Mouse (Mus musculus): ENCODE measurements at regions not wholly inside any gene's neighbourhood (a gene's known extent, or its start where the extent isn't known, plus 50 kb on each side); places are given as distances from the start of the nearest gene placed in this dataset.

DNA sequence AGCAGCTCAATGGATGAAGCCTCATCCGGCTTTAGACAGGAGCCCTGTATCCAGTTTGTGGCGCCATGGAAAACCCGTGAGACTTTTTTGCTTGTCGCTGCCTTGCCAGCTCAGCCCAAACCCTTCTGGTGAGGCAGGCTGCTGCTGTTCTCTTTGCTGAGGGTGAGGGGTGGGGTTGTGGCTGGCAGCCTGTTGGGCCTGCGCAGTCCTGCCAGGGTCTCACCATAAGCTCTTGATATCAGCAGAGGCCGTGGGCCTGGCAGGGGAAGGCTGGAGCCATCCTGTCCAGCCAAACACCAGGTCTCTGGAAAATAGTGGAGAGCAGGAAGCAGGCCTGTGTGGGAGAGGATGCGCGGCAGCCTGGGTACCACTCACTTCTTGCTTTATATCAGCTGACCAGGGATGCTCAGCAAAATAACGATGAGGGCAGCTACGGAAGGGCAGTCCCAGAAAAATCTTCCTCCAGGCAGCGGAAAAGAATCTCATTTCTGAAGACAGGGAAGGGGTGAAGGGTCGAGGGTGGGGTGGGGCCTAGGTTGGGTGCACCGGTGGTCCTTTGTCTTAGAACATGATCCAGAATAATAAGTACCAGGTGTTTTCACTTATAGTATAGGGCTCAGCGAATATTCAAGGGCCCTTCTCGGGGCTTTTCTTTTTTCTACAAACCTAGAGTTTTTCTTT lies 73.4 kb upstream of the Medag start:
- no peak for DNase-seq (ENCODE audit: low read depth, low spot score)

DNA sequence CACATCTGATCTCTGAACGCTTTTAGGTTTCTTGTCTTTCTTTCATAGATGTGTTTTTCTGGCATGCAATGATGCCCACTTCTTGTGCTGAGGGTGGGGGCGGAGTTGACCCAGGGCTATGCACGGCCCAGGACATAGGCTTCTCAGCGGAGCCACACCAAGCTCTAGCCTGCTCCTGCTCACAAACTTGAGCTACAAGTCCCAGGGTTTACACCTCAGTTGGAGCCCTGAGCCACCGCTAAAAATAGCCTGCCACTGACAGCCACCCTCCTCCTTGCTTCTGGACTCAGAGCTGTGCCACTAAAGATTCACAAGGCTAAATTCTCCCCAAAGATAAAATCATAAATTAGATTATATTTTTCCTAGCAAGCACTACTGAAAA lies 72.9 kb upstream of the Medag start:
- no peak for DNase-seq (ENCODE audit: low read depth, low spot score)

DNA sequence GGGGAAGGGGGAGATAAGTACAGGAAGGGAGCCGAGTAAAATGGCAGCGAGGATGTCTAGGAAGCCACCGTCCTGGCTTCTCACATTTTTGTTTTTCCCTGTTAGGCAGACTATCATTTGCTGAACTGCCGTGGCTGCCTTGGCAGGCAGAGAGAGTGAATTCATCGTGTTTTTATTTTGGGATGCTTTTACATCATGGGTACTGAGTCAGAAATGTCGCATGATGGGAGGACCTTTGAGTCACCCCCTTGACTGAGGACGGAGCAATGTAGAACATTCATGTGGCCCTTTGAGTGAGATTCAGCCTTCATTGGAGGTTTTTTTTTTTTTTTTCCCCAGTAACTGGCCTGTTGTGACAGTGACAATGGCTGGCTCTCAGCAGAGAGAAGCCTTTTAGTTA lies 71.2 kb upstream of the Medag start:
- DNase-seq (ENCODE audit: low read depth, low spot score), result no peak

DNA sequence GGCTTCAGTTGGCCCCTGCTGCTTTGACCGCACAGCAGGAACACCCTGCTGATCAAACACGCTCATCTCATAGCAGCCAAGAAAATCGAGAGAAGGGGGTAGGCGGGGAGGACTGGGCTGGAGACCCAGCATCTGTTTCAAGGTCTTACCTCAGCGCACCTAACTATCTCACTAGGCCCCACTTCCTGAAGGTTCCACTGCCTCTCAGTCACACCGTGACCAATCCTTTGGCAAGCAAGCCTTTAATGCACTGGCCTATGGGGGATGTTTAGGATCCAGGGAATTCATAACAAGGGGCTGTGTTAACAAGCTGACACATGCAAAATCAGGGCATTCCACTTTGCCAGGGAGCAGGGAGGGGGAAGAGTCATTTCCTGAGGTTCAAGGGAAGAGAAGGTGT lies 70.1 kb upstream of the Medag start:
- DNase-seq (ENCODE audit: low read depth, low spot score), result no peak

DNA sequence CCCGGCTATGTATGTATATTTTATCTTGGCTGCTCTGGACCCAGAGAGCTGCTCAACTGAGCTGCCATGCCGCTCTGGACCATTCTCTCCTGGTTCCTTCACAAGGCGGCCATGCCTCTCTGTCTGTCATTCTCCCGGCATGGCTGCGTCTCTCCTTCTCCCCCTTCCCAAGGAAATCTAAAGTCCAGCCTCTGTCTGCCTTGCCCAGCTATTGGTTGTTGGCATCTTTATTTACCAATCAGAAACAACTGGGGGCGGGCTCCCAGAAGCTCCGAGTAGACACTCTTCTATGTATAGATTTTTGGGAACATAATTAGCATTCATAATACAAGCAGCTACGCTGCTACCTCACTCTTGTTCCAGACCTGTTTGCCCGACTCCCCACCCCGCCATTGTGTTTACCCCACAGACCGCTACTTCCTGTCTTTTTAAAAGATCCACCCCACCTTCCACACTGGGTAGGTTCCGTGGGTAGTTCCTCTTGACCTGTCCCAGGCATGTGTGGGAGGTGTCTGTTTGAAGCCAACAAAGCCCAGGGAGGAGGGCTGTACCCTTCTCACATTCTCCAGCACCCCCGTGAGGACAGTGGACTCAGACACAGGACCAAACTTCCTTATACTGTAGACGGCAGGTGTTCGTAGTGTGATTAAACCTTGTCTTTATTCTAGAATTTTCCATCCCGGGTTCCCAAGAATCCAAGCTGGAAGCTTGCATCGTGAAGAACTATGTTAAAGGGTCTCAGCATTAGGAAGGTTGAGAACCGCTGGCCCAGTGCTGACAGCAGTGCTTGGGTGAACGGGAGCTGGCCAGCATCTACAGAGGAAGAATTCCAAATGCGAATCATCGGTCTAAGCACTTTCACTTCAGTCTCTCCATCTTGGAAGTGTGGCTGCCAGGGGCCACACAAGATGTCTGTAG lies 67.7 kb upstream of the Medag start:
- no peak for DNase-seq (ENCODE audit: low read depth, low spot score)

DNA sequence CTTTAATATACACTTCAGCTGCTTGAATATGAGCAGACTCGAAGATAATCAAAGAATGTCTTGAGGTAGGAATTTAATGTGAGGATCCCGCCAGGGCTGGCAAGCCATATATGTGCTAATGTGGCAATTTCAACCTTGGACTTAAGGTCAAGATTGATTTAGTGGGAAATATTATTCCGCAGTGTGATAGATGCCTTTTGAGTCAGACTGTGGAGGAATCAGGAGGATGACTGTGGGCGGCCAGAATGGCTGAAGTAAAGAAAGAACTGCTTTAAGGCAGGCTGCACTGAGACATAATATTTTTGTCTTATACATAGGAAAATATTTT lies 67.1 kb upstream of the Medag start:
- no peak for DNase-seq (ENCODE audit: low read depth, low spot score)

DNA sequence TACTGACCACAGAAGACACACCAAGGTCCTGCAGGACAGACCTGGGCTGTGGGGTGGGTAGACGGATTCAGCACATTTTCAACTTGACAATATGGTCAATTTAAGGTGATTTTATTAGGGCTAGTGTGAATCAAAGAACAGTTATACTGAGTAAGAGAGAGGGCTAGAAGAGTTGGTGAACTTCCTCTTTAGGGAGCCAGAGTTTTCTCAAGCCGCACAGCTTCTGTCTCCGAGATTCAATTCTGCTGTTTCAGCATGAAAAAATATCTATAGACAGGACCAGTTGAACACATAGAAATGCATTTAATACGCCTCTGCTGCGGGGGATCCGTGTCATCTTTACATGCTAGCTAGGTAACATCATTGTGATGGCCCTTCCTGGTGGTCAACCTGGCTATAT lies 66.4 kb upstream of the Medag start:
- no peak for DNase-seq (ENCODE audit: low read depth, low spot score)

DNA sequence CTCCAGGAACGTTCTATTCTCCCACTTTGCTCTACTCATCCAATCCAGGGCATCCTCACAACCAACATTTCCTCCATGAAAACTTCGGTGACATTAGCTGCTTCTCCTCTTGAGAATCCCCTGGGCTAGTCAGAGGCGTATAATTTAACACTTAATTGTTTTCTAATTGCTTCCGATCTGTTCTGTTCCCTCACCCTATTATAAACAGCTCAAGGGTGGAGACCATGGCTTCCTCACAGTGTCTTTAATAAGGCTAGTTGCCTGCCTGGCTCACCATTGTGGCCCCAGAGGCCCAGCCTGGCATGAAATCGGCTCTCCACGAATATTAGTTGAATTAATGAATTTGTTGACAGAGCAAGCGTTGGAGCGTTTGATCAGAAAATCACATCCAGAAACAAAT lies 61.9 kb upstream of the Medag start:
- DNase-seq (ENCODE audit: low read depth, low spot score), result no peak

DNA sequence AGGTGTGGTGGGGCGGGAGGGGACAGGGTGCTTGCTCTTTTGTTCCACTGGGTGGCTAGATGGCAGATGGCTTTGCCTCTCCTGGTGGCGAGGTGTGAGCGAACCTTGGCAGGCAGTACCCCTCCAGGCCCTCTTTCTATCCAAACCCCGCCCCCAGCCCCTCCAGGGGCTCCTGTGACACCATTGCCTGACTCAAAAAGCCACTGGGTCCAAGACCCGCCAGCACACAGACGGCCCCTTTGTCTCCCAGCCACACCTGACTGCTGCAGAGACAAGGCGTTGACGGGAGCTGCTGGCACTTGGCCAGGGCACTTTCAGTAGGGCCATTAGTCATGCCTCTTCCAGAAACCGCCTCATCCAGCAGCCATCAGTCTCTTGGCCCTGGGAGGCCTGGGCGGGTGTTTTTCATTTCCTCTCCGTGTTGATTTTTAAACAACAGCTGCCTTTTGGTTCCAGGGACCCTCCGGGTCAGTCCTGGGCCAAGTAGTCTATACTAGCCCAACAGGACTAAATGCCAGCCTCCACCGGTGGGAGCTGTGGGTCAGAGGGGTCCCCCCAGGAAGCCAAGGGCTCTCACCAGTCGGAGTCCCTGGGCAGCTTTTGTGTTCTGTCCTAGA lies 58.4 kb upstream of the Medag start:
- peak; percentile 86 for DNase-seq (ENCODE audit: low read depth, low spot score)

DNA sequence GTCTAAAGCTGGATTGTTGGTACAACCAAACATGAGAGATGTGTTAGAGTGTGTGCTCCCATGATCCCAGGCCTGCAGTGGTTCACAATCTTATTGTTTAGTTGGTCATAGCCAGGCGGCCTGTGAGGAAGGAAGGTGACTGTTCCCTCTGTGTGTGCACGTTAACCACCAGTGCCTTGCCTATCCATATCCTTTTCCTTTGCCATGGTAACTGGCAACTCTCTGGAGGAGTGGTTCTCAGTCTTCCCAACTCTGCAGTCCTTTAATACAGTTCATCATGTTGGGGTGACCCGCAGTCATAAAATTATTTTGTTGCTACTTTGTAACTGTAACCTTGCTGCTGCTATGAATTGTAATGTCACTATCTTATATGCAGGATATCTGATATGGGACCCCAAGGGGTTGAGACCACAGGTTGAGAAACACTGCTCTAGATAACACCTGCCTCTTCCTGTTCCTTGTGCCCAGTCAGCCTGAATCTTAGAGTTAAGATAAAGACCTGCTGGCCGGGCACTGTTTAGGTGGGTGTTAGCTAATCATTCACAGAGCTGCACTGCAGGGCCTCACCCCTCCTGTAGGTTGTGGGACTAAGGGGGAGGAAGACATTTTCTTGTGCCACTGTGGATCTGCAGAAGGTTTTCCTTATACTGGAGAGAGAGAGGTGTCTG lies 57.0 kb upstream of the Medag start:
- DNase-seq (ENCODE audit: low read depth, low spot score), result no peak

DNA sequence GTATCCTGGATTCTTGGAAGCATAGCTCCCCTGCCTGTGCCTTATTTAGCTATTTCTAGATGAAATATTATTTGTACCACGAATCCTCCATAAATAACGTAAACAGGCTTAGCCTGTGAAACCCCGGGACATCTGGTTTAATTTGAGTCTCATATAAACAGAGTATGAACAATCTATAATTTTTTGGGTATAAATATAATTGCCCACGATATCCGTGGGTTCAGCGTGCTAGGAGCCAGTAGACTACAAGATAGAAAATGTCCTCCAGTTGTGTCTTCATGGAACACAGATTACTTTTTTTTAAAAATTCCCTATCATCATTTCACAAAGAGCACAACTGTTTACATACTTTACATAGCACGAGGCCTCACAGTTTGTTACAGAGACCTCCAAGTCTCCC lies 56.4 kb upstream of the Medag start:
- no peak for DNase-seq (ENCODE audit: low read depth, low spot score)

DNA sequence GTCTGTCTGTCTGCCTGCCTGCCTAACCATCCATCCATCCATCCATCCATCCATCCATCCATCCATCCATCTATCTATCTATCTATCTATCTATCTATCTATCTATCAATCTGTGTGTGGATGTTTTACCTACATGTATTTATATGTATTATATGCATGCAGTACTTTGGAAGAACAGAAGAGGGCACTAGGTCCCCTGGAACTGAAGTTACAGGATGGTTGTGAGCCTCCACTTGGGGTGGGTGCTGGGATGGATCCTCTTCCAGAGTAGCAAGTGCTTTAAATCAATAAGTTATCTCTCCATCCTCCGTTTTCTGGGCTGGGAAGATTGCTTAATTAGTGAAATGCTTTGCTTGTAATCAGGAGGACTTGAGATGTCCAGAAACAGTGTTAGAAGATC lies 54.6 kb upstream of the Medag start:
- DNase-seq (ENCODE audit: low read depth, low spot score), result no peak

Measured in mesoderm, embryonic 11.5 days (tissue).